Mouse (Mus musculus) myocyte (in vitro differentiated cells): Measurements from ENCODE around the gene Ubxn10. TPM values are rescaled to one million over a fixed set of nuclear protein-coding genes. Genes with fewer than 3 reads are reported as not detected.

Experiments used
- H3K27me3 ChIP-seq: one replicate; pipeline ENCODE4 v1.6.1; 2011; ENCODE audit not compliant: control insufficient read depth, insufficient read depth, insufficient read length
- H3K36me3 ChIP-seq: one replicate; pipeline ENCODE4 v1.6.1; 2011; ENCODE audit not compliant: control insufficient read depth, insufficient read depth
- H3K4me2 ChIP-seq: one replicate; pipeline ENCODE4 v1.6.1; 2011; ENCODE audit warnings: low read depth, control low read depth
- H3K4me3 ChIP-seq: one replicate; pipeline ENCODE4 v1.5.1; 2011; ENCODE audit warnings: mild to moderate bottlenecking, control low read depth, moderate library complexity
- H3K79me2 ChIP-seq: one replicate; pipeline ENCODE4 v1.6.1; 2011; ENCODE audit not compliant: control insufficient read depth, insufficient read depth
- H3ac ChIP-seq: one replicate; pipeline ENCODE4 v1.6.1; 2011; ENCODE audit not compliant: control insufficient read depth, insufficient read length
- CEBPB ChIP-seq: IDR thresholded peaks from 2 replicates; pipeline ENCODE4 v1.6.1; 2011; ENCODE audit warnings: mild to moderate bottlenecking, moderate library complexity; ENCODE audit not compliant: poor library complexity, insufficient read depth, severe bottlenecking
- E2F4 ChIP-seq: IDR thresholded peaks from one replicate; pipeline ENCODE4 v1.6.1; 2011; ENCODE audit warnings: mild to moderate bottlenecking, control low read depth, moderate library complexity; ENCODE audit not compliant: insufficient read depth
- MAX ChIP-seq: IDR thresholded peaks from one replicate; pipeline ENCODE4 v1.6.1; 2011; ENCODE audit warnings: low read depth, mild to moderate bottlenecking, control low read depth
- MYOD1 ChIP-seq, 3 experiments: IDR thresholded peaks; one replicate each; pipeline ENCODE4 v1.6.1; 2011; ENCODE audit warnings: control low read depth in 2 of 3, low read depth in 2 of 3, mild to moderate bottlenecking in 2 of 3, moderate library complexity in 1 of 3; ENCODE audit not compliant: insufficient read length in 2 of 3, control insufficient read depth in 1 of 3
- MYOG ChIP-seq, 3 experiments: IDR thresholded peaks; one replicate each; pipeline ENCODE4 v1.6.1; 2011; ENCODE audit warnings: control low read depth in 2 of 3, low read depth in 2 of 3, mild to moderate bottlenecking in 2 of 3; ENCODE audit not compliant: insufficient read length in 2 of 3, control insufficient read depth in 1 of 3, insufficient read depth in 1 of 3
- POLR2A ChIP-seq: IDR thresholded peaks from one replicate; pipeline ENCODE4 v1.6.1; 2011; ENCODE audit warnings: low read depth, mild to moderate bottlenecking, control low read depth, moderate library complexity; ENCODE audit not compliant: insufficient read length
- POLR2AphosphoS2 ChIP-seq: IDR thresholded peaks from one replicate; pipeline ENCODE4 v1.6.1; 2011; ENCODE audit warnings: low read depth, control low read depth; ENCODE audit not compliant: insufficient read length
- REST ChIP-seq: IDR thresholded peaks from one replicate; pipeline ENCODE4 v1.6.1; 2011; ENCODE audit warnings: mild to moderate bottlenecking, control low read depth, moderate library complexity; ENCODE audit not compliant: insufficient read depth, insufficient read length
- SRF ChIP-seq: IDR thresholded peaks from one replicate; pipeline ENCODE4 v1.6.1; 2011; ENCODE audit warnings: low read depth; ENCODE audit not compliant: control insufficient read depth, insufficient read length
- TCF12 ChIP-seq: IDR thresholded peaks from one replicate; pipeline ENCODE4 v1.6.1; 2011; ENCODE audit warnings: mild to moderate bottlenecking, control low read depth; ENCODE audit not compliant: poor library complexity, insufficient read depth, severe bottlenecking
- TCF3 ChIP-seq: IDR thresholded peaks from one replicate; pipeline ENCODE4 v1.6.1; 2011; ENCODE audit warnings: low read depth, control low read depth; ENCODE audit not compliant: insufficient read length
- USF1 ChIP-seq: IDR thresholded peaks from one replicate; pipeline ENCODE4 v1.6.1; 2011; ENCODE audit warnings: low read depth, mild to moderate bottlenecking, control low read depth, moderate library complexity
- polyA plus RNA-seq: library from polyadenylated mRNA; unstranded; fragments of >200 nt; fragmentation: generic; extraction: Trizol; gene quantifications from one replicate; pipeline ENCODE4 v1.2.1, GENCODE M21; 2012; ENCODE audit warnings: missing spikeins

Ubxn10 gene
- polyA plus RNA-seq, 1 experiment = not detected

- H3K27me3 ChIP-seq = peaks cover 16% of the 10 kb centered on the region
- no peak overlapping the region for H3ac ChIP-seq
- no peaks in the 10 kb centered on the region for H3K36me3 ChIP-seq
- H3K4me3 ChIP-seq = no peak overlapping the region
- no peak overlapping the region for H3K4me2 ChIP-seq
- H3K79me2 ChIP-seq = no peaks in the 10 kb centered on the region
- no peak for TF ChIP-seq USF1
- no peak for TF ChIP-seq E2F4
- TF ChIP-seq MAX = no peak
- TF ChIP-seq POLR2AphosphoS2 = no peak
- TF ChIP-seq REST = no peak
- no peak for TF ChIP-seq TCF12
- no peak for TF ChIP-seq SRF
- no peak for TF ChIP-seq TCF3
- no peak for TF ChIP-seq POLR2A
- no peak for TF ChIP-seq MYOG (IDR thresholded peaks at IDR 0.05; ENCODE audit: control insufficient read depth in 1 of 3, insufficient read depth in 1 of 3, insufficient read length in 2 of 3, low read depth in 2 of 3)
- TF ChIP-seq MYOD1 (IDR thresholded peaks at IDR 0.05; ENCODE audit: control insufficient read depth in 1 of 3, insufficient read length in 2 of 3, low read depth in 2 of 3) = no peak
- no peak for TF ChIP-seq CEBPB
Observed at GRCm38 (mm10) chr4:138716697-138717096, 20.3 kb downstream of the Ubxn10 start.

GRCm38 (mm10) chr4:138714186-138714585 is 22.8 kb downstream of the Ubxn10 start:
- Histone ChIP-seq H3K79me2 (no peaks in the 10 kb centered on the region), H3K4me3 (no peak overlapping the region)

GRCm38 (mm10) chr4:138712621-138713020 is 24.3 kb downstream of the Ubxn10 start:
- H3K36me3 ChIP-seq = no peaks in the 10 kb centered on the region
- TF ChIP-seq MYOG (IDR thresholded peaks at IDR 0.05; ENCODE audit: control insufficient read depth in 1 of 3, insufficient read depth in 1 of 3, insufficient read length in 2 of 3, low read depth in 2 of 3) = no peak
- no peak for TF ChIP-seq SRF
- no peak for TF ChIP-seq POLR2A
- TF ChIP-seq MYOD1 (IDR thresholded peaks at IDR 0.05; ENCODE audit: control insufficient read depth in 1 of 3, insufficient read length in 2 of 3, low read depth in 2 of 3) = no peak
- no peak for TF ChIP-seq TCF12
- no peak for TF ChIP-seq REST
- no peak for TF ChIP-seq MAX
- no peak for TF ChIP-seq CEBPB
- TF ChIP-seq TCF3 = no peak
- no peak for TF ChIP-seq E2F4
- TF ChIP-seq POLR2AphosphoS2 = no peak
- no peak for TF ChIP-seq USF1
- H3ac ChIP-seq = no peak overlapping the region
- H3K4me2 ChIP-seq = no peak overlapping the region
- no peak overlapping the region for H3K4me3 ChIP-seq
- no peaks in the 10 kb centered on the region for H3K79me2 ChIP-seq
- peaks cover 12% of the 10 kb centered on the region for H3K27me3 ChIP-seq

More at GRCm38 (mm10) chr4:138714186-138714585, 22.8 kb downstream of the Ubxn10 start:
- no peak for TF ChIP-seq POLR2AphosphoS2
- no peak for TF ChIP-seq TCF12
- TF ChIP-seq E2F4 = no peak
- TF ChIP-seq SRF = no peak
- TF ChIP-seq TCF3 = no peak
- no peak for TF ChIP-seq CEBPB
- H3K27me3 ChIP-seq = peaks cover 12% of the 10 kb centered on the region
- H3K36me3 ChIP-seq = no peaks in the 10 kb centered on the region
- H3K4me2 ChIP-seq = no peak overlapping the region
- H3ac ChIP-seq = no peak overlapping the region

- H3K79me2 ChIP-seq = no peaks in the 10 kb centered on the region
- TF ChIP-seq POLR2A (no peak), POLR2AphosphoS2 (no peak), MYOD1 (IDR thresholded peaks at IDR 0.05; ENCODE audit: control insufficient read depth in 1 of 3, insufficient read length in 2 of 3, low read depth in 2 of 3) (no peak), CEBPB (no peak), USF1 (no peak), MAX (no peak), SRF (no peak), MYOG (IDR thresholded peaks at IDR 0.05; ENCODE audit: control insufficient read depth in 1 of 3, insufficient read depth in 1 of 3, insufficient read length in 2 of 3, low read depth in 2 of 3) (no peak), REST (no peak), TCF3 (no peak), E2F4 (no peak), TCF12 (no peak)
- H3K27me3 ChIP-seq = peaks cover 12% of the 10 kb centered on the region
- no peak overlapping the region for H3K4me2 ChIP-seq
- no peak overlapping the region for H3K4me3 ChIP-seq
- H3ac ChIP-seq = no peak overlapping the region
- H3K36me3 ChIP-seq = no peaks in the 10 kb centered on the region
Observed at GRCm38 (mm10) chr4:138712096-138712495, 24.9 kb downstream of the Ubxn10 start.

GRCm38 (mm10) chr4:138711051-138711820 is 25.7 kb downstream of the Ubxn10 start:
- Histone ChIP-seq H3K79me2 (no peaks in the 10 kb centered on the region), H3K36me3 (no peaks in the 10 kb centered on the region), H3K4me3 (no peak overlapping the region), H3K27me3 (peaks cover 12% of the 10 kb centered on the region), H3ac (no peak overlapping the region), H3K4me2 (no peak overlapping the region)
- TF ChIP-seq MYOG (IDR thresholded peaks at IDR 0.05; ENCODE audit: control insufficient read depth in 1 of 3, insufficient read depth in 1 of 3, insufficient read length in 2 of 3, low read depth in 2 of 3) (no peak), MYOD1 (IDR thresholded peaks at IDR 0.05; ENCODE audit: control insufficient read depth in 1 of 3, insufficient read length in 2 of 3, low read depth in 2 of 3) (no peak), E2F4 (no peak), POLR2AphosphoS2 (no peak), TCF12 (no peak), USF1 (no peak), POLR2A (no peak), CEBPB (no peak), REST (no peak)
